Mouse (Mus musculus): ENCODE results near the gene Ghrhr.

- TF ChIP-seq POLR2A (IDR thresholded peaks at IDR 0.05; ENCODE audit: borderline replicate concordance, control insufficient read depth, low read depth, low read length) (no peak), CTCF (IDR thresholded peaks at IDR 0.05; ENCODE audit: control insufficient read depth, insufficient read depth, low read length) (no peak)
Observed at GRCm38 (mm10) chr6:55407345-55407744, 31.2 kb downstream of the Ghrhr start.

Measured in bone marrow, adult 2 months (tissue).